Mouse (Mus musculus) brown adipose tissue, adult 24 weeks (tissue): ENCODE data around the gene Pm20d1. TPM values are rescaled to one million over a fixed set of nuclear protein-coding genes. Genes with fewer than 3 reads are reported as not detected.

Experiments
- H3K27ac ChIP-seq: fragments of 200-500 bp; replicated peaks from 2 replicates; pipeline ENCODE4 v1.5.1; 2012; ENCODE audit warnings: low read depth, mild to moderate bottlenecking, low read length
- H3K4me1 ChIP-seq: fragments of 200-500 bp; 2 replicates; pipeline ENCODE4 v1.6.1; 2012; ENCODE audit warnings: low read length, mixed read lengths; ENCODE audit not compliant: control insufficient read depth, insufficient read depth, insufficient read length
- H3K4me3 ChIP-seq: fragments of 200-500 bp; 2 replicates; pipeline ENCODE4 v1.5.1; 2012; ENCODE audit warnings: low read depth, mild to moderate bottlenecking, low read length, moderate library complexity; ENCODE audit not compliant: insufficient read depth
- polyA plus RNA-seq: library from polyadenylated mRNA; stranded (reverse); fragments of >200 nt; gene quantifications from 2 replicates; pipeline ENCODE4 v1.2.4, GENCODE M21; 2012; ENCODE audit not compliant: missing spikeins, insufficient read depth, insufficient read length

The Pm20d1 gene
- polyA plus RNA-seq, 1 experiment: 26.4 TPM

DNA sequence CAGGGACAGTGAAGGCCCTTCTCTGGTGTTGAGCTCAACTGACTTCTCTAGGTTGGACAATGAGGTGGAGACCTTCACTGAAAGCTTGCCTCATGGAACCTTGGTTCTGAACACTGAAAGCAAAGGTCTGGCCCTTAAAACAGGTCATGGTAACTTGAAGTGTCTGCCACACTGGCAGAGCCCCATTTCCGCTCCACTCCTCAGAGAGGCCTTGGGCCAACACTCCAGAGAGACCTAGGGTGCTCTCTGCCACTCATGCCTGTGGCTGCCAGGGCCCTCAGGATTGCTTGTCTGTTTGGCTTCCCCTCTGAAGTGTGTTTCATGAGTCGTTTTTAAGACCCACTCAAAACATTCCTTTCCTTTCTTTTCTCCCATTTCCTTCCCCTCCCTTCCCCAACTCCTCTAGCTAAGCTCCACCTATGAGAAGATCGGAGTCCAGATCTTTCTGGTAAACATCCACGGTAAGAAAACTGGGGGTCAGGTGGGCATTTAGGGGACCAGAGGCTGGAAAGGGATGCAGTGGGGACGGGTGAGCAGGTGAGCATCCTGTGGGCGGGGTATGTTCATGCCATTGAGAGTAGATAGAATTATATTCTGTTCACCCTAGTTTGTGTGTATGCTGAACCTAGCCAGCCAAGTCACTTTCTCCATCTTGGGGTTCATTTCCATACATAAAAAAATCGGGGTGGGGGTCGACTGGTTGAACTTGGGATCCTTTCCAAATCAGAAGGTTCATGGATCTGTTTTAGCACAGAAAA lies 32.4 kb upstream of the Pm20d1 start:
- Histone ChIP-seq H3K4me1 (peaks cover 2% of the 10 kb centered on the region; the same call in 1 of the 2 replicates), H3K4me3 (no peak overlapping the region), H3K27ac (no peak overlapping the region)

DNA sequence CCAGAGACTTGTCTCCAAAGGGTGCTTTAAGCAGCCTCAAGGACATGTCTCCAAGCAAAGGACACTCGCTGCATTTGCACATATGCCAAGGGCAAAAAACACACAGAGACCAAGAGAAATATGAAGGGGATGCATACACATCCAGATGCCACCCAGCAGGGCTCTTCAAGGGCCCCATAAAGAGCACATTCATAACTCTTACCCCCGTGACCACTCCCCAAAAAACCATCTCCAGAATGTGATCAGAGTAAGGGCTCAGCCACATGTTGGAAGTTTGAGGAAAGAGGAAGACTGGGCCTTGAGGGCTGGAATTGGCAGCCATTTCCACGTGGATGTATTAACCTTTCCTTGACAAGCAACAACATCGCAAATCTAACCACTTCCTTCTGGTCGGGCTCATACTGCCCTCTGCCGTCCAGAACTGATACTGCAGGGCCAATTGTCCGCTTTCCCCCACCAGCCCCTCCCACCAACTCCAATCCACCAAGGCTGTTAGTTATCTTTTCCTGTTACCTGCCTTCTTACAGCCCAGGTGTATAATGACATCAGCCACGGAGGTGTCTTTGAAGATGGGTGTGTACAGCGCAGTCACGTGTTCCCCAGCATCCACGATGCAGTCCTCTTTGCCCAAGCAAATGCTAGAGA lies 31.7 kb upstream of the Pm20d1 start:
- Histone ChIP-seq H3K4me1 (no peaks in the 10 kb centered on the region), H3K4me3 (no peak overlapping the region), H3K27ac (no peak overlapping the region)

DNA sequence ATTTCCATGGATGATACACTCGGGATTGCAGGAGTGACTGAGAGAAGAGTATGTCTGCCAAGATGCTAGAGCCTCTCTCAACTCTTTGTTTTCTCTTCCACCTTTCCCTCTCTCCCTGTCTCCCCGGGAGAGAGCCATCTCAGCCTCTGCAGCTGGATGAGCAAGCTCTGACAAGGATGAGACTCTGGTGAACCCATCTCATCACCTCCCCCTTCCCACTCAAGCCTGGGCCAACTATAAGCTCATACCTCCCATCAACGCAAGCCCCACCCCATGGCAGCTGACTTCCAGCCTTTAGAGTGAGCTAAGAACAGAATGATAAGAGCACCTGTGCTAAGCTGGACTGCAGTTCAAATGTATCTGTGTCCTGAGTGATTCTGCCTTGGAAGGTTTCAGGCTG lies 27.9 kb upstream of the Pm20d1 start:
- H3K4me3 ChIP-seq: no peak overlapping the region

DNA sequence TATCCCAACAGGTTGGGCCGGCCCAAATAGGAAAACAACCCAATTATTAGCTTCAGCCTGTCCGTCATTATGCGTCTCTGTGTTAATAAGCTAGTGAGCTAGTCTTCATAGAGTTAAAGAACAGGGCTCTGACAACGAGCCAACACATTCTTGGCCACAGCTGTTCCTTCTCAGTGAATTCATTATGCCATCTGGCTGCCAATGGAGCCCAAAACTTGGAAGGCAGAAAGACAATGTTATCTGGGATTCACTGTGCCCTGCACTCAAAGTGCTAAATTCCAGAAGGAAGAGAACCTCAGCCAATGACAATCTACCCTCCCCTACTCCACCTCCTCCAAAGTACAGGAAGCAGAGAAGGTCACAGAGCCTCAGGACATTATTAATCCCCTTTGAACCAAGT lies 26.5 kb upstream of the Pm20d1 start:
- H3K4me1 ChIP-seq: no peaks in the 10 kb centered on the region
- no peak overlapping the region for H3K4me3 ChIP-seq
- H3K27ac ChIP-seq: no peak overlapping the region

More for the DNA sequence above, 27.9 kb upstream of the Pm20d1 start:
- Histone ChIP-seq H3K27ac (no peak overlapping the region), H3K4me1 (no peaks in the 10 kb centered on the region)

DNA sequence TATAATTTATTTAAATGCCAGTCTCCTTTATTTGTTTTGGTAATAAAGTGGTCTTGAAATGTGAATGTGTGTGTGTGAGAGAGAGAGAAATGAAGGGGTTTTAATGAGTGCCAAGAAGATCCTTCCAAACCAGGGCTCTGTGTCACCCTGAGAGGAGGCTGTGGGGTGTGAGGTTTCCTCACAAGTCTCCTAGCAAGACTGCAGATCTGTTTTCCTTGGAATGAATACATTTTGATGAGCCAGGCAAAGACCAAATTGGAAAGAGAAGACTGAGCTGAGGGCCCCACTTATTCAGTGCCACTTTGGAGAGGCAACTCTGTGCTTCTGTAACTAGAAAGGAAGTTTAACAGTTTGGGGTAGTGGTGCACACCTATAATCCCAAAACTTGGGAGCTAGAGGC lies 25.7 kb upstream of the Pm20d1 start:
- H3K4me3 ChIP-seq: no peak overlapping the region
- no peak overlapping the region for H3K27ac ChIP-seq
- H3K4me1 ChIP-seq: no peaks in the 10 kb centered on the region

DNA sequence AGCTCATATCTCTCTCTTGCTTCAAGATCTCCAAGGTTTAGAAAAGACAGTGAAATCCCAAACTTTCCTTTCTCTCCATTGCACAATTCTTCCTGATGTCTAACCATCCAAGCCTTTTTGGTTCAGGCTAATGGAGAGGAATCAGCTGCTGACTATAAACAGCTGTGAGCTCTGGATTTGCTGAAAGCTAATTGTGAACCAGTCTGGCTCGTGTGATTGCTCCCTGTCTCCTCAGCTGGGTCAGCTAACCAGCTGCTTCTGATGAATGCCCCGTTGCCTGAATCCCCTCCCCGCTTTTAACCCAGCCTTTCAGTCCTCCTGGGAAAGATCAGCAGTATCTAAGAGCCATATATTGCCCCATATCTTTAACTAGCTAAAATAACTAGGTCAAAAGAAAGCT lies 2.6 kb upstream of the Pm20d1 start:
- no peak overlapping the region for H3K27ac ChIP-seq
- H3K4me3 ChIP-seq: no peak overlapping the region
- no peaks in the 10 kb centered on the region for H3K4me1 ChIP-seq

DNA sequence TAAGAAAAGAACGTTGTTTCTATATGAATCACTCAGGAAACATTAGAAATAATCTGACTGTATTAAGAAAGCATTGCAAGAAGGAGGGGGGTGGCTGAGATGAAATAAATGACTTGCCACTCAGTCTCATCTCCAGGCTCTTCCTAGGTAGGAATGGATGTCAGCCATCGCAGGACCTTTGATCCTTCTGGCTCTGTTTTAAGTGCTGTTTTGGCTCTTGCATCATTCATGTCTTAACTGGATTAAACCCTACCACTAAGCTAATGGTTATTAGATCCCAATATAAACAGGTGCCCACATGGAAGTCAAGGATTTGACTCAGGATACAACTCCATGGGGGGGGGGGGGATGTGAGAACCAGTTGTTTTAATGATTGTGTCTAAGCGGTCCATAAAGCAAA lies 2.0 kb upstream of the Pm20d1 start:
- Histone ChIP-seq H3K4me1 (no peaks in the 10 kb centered on the region), H3K4me3 (no peak overlapping the region), H3K27ac (no peak overlapping the region)

DNA sequence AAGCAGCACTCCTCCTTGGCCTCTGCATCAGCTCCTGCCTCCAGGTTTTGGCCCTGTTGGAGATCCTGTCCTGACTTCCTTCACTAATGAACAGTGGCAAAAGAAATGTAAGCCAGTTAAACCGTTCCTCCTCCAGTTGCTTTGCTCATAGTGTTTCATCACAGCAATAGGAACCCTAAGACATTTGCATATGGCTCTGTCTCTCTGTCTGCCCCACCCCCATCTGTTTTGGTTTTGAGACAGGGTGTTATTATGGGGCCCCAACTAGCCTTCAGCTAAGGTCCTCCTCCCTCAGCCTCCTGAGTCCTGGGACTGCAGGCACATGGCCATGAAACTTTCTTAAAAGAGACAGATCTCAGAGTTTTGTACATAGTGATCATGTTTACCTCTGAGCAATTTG lies 2.8 kb downstream of the Pm20d1 start:
- no peak overlapping the region for H3K4me3 ChIP-seq
- no peak overlapping the region for H3K27ac ChIP-seq
- H3K4me1 ChIP-seq: 0 out of 2 replicates have a peak, but pooled peaks cover 2% of the 10 kb centered on the region

DNA sequence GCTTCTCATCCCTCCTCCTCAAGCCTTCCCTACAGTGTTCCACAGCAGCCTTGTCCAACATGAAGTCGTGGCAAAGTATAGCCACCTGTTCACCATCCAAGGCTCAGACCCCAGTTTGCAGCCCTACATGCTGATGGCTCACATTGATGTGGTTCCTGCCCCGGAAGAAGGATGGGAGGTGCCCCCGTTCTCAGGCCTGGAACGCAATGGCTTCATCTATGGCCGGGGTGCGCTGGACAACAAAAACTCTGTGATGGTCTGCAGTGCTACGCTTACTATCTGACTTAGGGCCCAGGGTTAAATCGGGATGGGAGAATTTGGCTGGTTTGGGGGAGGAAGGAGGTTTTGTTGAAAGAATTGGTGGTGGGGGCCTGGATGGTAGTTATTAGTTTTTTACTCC lies 3.9 kb downstream of the Pm20d1 start:
- H3K4me3 ChIP-seq: no peak overlapping the region
- no peak overlapping the region for H3K27ac ChIP-seq
- 0 out of 2 replicates have a peak, but pooled peaks cover 2% of the 10 kb centered on the region for H3K4me1 ChIP-seq

DNA sequence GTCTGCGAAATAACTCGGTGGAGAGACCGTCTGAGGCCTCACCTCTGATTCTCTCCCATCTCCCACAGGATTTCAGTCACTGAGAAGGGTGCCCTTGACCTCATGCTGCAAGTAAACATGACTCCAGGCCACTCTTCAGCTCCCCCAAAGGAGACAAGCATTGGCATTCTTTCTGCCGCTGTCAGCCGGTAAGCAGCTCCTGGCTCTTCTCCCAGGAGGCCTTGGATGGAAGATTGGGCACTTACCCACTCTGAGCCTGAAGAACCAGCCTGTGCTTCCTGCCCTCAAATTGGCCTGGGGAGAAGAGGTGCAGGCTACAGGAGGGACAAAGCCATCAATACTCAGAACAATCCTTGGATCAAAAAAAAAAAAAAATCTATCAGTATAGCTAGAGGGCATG lies 5.5 kb downstream of the Pm20d1 start:
- Histone ChIP-seq H3K27ac (no peak overlapping the region), H3K4me1 (0 out of 2 replicates have a peak, but pooled peaks cover 2% of the 10 kb centered on the region), H3K4me3 (no peak overlapping the region)

DNA sequence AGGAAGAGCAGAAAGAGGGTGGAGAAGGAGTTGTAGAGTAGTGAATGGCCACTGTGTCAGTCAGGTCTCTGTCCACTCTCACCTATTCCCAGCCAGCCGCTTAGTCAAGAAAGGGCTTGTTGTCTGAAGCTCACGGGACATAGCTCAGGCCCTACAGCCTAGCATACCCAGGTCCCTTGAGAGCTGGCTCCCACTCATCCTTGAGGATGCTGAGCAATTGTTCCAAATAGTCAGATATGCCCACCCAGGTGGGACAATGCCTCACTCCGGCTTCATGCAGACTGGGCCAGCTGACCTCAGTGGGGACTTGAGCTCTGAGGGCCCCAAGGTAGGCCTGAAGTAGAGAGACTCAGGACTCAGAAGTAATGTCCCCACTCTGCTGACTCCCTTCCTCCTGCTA lies 7.0 kb downstream of the Pm20d1 start:
- no peak overlapping the region for H3K27ac ChIP-seq
- 0 out of 2 replicates have a peak, but pooled peaks cover 2% of the 10 kb centered on the region for H3K4me1 ChIP-seq
- no peak overlapping the region for H3K4me3 ChIP-seq

DNA sequence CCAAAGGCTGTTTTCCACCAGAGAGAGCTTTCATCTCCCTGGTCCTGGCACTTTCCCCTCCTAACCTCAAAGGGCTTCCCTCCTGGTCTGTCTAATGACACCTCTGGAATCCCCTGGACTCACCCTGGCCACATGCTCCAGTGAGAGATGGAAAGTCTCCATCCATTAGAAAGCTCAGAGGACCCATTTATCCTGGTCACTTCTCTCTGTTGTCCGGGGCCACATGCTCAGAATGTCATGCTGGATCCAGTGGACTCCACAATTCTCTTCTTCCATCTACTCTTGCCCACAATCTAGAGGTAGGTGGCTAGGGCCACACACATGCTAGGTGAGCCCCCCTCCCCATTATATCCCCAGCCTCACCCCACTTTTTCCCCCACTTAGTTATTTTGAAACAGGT lies 11.8 kb downstream of the Pm20d1 start:
- Histone ChIP-seq H3K4me1 (no peaks in the 10 kb centered on the region), H3K27ac (no peak overlapping the region), H3K4me3 (no peak overlapping the region)

DNA sequence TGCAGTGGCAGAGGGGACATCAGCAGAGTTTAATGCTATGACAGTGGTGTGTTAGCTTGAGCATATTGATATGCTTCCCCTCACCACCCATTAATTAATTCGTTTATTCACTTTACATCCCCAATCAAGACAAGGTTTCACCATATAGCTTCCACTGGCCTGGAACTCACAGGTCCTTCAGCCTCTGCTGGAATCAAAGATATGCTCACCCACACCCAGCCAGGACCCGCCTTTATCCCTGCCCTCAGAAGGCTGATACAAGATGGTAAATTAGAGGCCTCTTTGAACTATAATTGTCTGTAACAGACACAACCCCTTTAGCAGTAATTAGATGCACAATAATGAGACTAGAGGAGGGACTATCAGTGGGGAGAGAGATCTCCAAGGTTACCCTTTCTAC lies 12.5 kb downstream of the Pm20d1 start:
- Histone ChIP-seq H3K4me1 (no peaks in the 10 kb centered on the region), H3K27ac (no peak overlapping the region), H3K4me3 (no peak overlapping the region)

DNA sequence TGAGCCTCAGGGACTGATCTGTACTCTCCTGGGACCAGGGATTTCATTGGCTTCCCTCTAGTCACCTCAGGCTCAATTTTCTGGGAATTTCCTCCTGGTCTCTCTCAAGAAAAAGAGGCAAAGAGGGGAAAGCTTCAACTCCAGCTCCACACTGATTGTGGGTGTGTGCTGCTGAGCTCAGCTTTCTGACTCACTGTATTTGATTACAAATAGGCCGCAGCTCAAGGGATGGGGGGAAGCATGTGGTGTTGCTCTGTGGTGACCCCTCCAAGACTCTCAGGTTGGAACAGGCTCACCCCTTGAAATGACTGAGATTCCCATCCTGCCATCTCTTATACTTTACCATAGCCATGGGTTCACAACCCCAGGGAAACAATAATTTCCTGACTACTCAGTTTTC lies 14.2 kb downstream of the Pm20d1 start:
- Histone ChIP-seq H3K4me1 (no peaks in the 10 kb centered on the region), H3K27ac (no peak overlapping the region), H3K4me3 (no peak overlapping the region)

DNA sequence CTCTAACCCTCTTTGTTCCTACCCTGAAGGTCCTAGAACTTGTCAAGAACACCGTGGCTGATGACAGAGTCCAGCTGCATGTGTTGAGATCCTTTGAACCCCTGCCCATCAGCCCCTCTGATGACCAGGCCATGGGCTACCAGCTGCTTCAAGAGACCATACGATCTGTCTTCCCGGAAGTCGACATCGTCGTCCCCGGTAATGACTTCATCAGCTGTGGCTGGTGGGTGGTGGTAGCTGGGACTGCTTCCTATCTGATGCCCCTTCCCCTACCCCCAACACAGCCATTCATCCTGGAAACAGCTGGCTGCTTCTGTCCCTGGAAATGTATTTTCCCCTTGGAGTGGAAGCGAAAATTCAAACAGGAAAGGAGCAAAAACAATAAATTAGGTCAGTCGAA lies 14.8 kb downstream of the Pm20d1 start:
- H3K27ac ChIP-seq: no peak overlapping the region
- H3K4me1 ChIP-seq: no peaks in the 10 kb centered on the region
- no peak overlapping the region for H3K4me3 ChIP-seq
